Mouse (Mus musculus): Measurements from ENCODE around the gene Rrp1. TPM values are rescaled to one million over a fixed set of nuclear protein-coding genes. Genes with fewer than 3 reads are reported as not detected.
"Not testable (repeated sequence)": the region's sequence is repeated elsewhere in the genome, so short reads cannot be mapped to it uniquely, and the experiment has no call there.

Gene Rrp1
- polyA plus RNA-seq, 1 experiment, result 139 TPM

GRCm38 (mm10) chr10:78426117-78426735 is 13.4 kb upstream of the Rrp1 start:
- H3K4me3 ChIP-seq (ENCODE audit: insufficient read depth, low read length), result peak overlapping the region; percentile 84
- H3K27ac ChIP-seq (ENCODE audit: insufficient read depth, low read length), result peak overlapping the region; percentile 44
- no peaks in the 10 kb centered on the region for H3K4me1 ChIP-seq (ENCODE audit: control insufficient read depth, insufficient read depth, low read length)
- TF ChIP-seq CTCF (IDR thresholded peaks at IDR 0.05; ENCODE audit: borderline replicate concordance, insufficient read depth, low read length) (no peak), POLR2A (IDR thresholded peaks at IDR 0.05; ENCODE audit: low read depth, low read length) (peak; percentile 16; the same call in 1 of the 2 replicates)

GRCm38 (mm10) chr10:78425181-78426041 is 12.6 kb upstream of the Rrp1 start, which contains the start of gene Cstb:
Gene Cstb, plus strand, starts transcription at chr10:78425669.
- no peaks in the 10 kb centered on the region for H3K4me1 ChIP-seq (ENCODE audit: control insufficient read depth, insufficient read depth, low read length)
- TF ChIP-seq CTCF (IDR thresholded peaks at IDR 0.05; ENCODE audit: borderline replicate concordance, insufficient read depth, low read length), result no peak
- peak; percentile 95 for TF ChIP-seq POLR2A (IDR thresholded peaks at IDR 0.05; ENCODE audit: low read depth, low read length)
- H3K4me3 ChIP-seq (ENCODE audit: insufficient read depth, low read length), result peak within 1 kb of the TSS; percentile 84
- H3K27ac ChIP-seq (ENCODE audit: insufficient read depth, low read length), result peak within 1 kb of the TSS; percentile 44

GRCm38 (mm10) chr10:78422614-78423013 is 9.8 kb upstream of the Rrp1 start:
- no peak for TF ChIP-seq POLR2A (IDR thresholded peaks at IDR 0.05; ENCODE audit: low read depth, low read length)
- no peak for TF ChIP-seq CTCF (IDR thresholded peaks at IDR 0.05; ENCODE audit: borderline replicate concordance, insufficient read depth, low read length)
- Histone ChIP-seq H3K4me1 (ENCODE audit: control insufficient read depth, insufficient read depth, low read length) (no peaks in the 10 kb centered on the region), H3K27ac (ENCODE audit: insufficient read depth, low read length) (no peak overlapping the region), H3K4me3 (ENCODE audit: insufficient read depth, low read length) (no peak overlapping the region)

GRCm38 (mm10) chr10:78420929-78421328 is 8.1 kb upstream of the Rrp1 start:
- Histone ChIP-seq H3K4me3 (ENCODE audit: insufficient read depth, low read length) (no peak overlapping the region), H3K27ac (ENCODE audit: insufficient read depth, low read length) (no peak overlapping the region), H3K4me1 (ENCODE audit: control insufficient read depth, insufficient read depth, low read length) (no peaks in the 10 kb centered on the region)
- no peak for TF ChIP-seq POLR2A (IDR thresholded peaks at IDR 0.05; ENCODE audit: low read depth, low read length)
- TF ChIP-seq CTCF (IDR thresholded peaks at IDR 0.05; ENCODE audit: borderline replicate concordance, insufficient read depth, low read length), result no peak

GRCm38 (mm10) chr10:78418791-78419190 is 5.9 kb upstream of the Rrp1 start:
- no peak for TF ChIP-seq POLR2A (IDR thresholded peaks at IDR 0.05; ENCODE audit: low read depth, low read length)
- TF ChIP-seq CTCF (IDR thresholded peaks at IDR 0.05; ENCODE audit: borderline replicate concordance, insufficient read depth, low read length), result no peak
- Histone ChIP-seq H3K27ac (ENCODE audit: insufficient read depth, low read length) (no peak overlapping the region), H3K4me3 (ENCODE audit: insufficient read depth, low read length) (no peak overlapping the region), H3K4me1 (ENCODE audit: control insufficient read depth, insufficient read depth, low read length) (no peaks in the 10 kb centered on the region)

- H3K27ac ChIP-seq (ENCODE audit: insufficient read depth, low read length), result no peak overlapping the region
- TF ChIP-seq POLR2A (IDR thresholded peaks at IDR 0.05; ENCODE audit: low read depth, low read length) (no peak), CTCF (IDR thresholded peaks at IDR 0.05; ENCODE audit: borderline replicate concordance, insufficient read depth, low read length) (no peak)
- H3K4me3 ChIP-seq (ENCODE audit: insufficient read depth, low read length), result no peak overlapping the region
- H3K4me1 ChIP-seq (ENCODE audit: control insufficient read depth, insufficient read depth, low read length), result no peaks in the 10 kb centered on the region
Observed at GRCm38 (mm10) chr10:78417888-78418287, 5.0 kb upstream of the Rrp1 start.

GRCm38 (mm10) chr10:78414936-78415335 is 2.1 kb upstream of the Rrp1 start:
- H3K4me1 ChIP-seq (ENCODE audit: control insufficient read depth, insufficient read depth, low read length); H3K4me3 ChIP-seq (ENCODE audit: insufficient read depth, low read length); H3K27ac ChIP-seq (ENCODE audit: insufficient read depth, low read length): not testable (repeated sequence)

- no peak overlapping the region for H3K27ac ChIP-seq (ENCODE audit: insufficient read depth, low read length)
- H3K4me1 ChIP-seq (ENCODE audit: control insufficient read depth, insufficient read depth, low read length), result peaks cover 5% of the 10 kb centered on the region
- peak overlapping the region; percentile 7 for H3K4me3 ChIP-seq (ENCODE audit: insufficient read depth, low read length)
- TF ChIP-seq CTCF (IDR thresholded peaks at IDR 0.05; ENCODE audit: borderline replicate concordance, insufficient read depth, low read length), result no peak
- TF ChIP-seq POLR2A (IDR thresholded peaks at IDR 0.05; ENCODE audit: low read depth, low read length), result no peak
Observed at GRCm38 (mm10) chr10:78413152-78413520, 293 bp upstream of the Rrp1 start.

- H3K27ac ChIP-seq (ENCODE audit: insufficient read depth, low read length), result peak overlapping the region; percentile 30; the same call in 1 of the 2 replicates
- no peak for TF ChIP-seq POLR2A (IDR thresholded peaks at IDR 0.05; ENCODE audit: low read depth, low read length)
- TF ChIP-seq CTCF (IDR thresholded peaks at IDR 0.05; ENCODE audit: borderline replicate concordance, insufficient read depth, low read length), result no peak
- H3K4me3 ChIP-seq (ENCODE audit: insufficient read depth, low read length), result peak overlapping the region; percentile 79
- peaks cover 5% of the 10 kb centered on the region for H3K4me1 ChIP-seq (ENCODE audit: control insufficient read depth, insufficient read depth, low read length)
Observed at GRCm38 (mm10) chr10:78411851-78412250, 992 bp downstream of the Rrp1 start.

Data from embryonic fibroblast, embryonic 13.5 days (primary cell).